Mouse (Mus musculus): Measurements from ENCODE around the gene Asb6.

The Asb6 gene

DNA sequence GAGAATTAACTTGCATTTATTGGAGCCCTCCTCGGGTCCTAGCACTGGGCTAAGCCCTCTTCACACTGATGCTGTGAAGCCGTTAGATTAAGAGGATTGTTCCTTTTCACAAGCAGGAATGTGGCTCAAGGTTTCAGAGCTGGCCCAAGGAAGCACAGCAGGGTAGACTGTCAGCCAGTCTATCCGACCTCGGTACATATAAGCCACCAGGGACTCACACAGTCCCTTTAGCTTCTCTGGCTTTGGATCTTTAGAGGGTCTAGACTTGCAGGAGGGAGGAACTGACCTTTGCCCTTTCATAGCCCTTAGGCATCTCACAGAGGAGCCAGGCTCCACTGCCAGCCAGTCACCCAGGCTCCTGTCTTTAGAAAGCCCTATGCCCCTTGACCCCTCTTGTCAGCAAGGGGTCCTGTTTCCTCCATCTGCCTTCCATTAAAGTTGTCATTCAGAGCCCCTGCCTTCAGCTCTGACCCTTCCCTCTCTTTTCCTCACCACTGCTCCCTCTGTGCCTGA, at the start of gene Asb6:
Gene Asb6, minus strand, starts transcription at position 51 of the 513 bp plus-strand sequence.
- no peak for DNase-seq (ENCODE audit: low read depth in 1 of 2, low spot score in 2 of 2)

DNA sequence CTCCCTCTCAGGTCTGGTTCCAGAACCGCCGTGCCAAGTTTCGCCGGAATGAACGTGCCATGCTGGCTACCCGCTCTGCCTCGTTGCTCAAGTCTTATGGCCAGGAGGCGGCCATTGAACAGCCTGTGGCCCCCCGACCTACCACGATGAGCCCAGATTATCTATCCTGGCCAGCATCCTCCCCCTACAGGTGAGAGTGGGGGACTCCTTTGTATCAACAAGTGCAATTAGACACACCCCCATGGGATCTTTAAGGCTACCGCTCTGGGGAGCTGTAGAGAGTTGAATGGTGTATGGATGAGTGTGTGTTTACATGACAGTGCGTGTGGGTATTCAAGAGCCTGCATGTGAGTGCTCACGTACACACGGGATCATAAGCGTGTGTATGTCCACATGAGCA, 49.3 kb upstream of the Asb6 start:
- DNase-seq (ENCODE audit: low read depth in 1 of 2, low spot score in 2 of 2) = no peak

DNA sequence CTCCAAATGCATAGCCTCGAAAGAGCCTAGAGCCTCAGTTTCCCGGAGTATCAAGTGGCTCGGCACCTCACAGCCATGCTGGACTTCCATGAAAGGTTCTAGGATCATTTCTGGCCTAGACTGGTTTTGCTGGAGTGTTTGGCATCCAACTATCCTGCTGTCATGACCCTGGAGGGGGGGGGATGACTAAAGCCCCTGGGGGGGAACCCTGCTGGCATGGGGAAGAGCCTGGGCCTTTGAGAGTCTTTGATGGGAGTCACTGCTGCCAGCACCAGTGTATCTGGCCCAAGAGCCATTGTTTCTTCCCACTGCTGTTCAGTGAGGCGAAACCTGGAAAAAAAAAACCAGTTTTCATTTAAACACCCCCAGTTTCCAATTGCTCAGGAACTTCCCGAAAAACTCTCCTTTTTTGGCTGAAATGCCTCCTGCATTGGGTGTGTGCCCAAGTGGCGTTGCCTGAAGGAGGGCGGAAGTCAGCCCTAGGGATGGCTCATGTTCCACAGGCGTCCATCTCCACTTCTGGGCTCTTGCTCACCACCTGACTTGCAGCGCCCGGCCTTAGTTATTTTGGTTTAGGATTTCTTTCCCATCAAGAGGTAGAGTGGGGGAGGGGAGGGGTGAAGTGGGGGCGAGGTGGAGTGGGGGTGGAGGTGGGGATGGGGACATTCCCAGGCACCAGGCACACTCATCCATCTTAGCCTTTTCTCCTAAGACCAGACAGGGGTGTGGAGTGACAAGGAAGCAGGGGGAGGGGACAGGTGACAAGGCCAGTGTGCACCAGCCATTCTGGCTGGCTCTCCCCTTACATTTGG, 45.7 kb upstream of the Asb6 start:
- DNase-seq (ENCODE audit: low read depth in 1 of 2, low spot score in 2 of 2) = no peak

DNA sequence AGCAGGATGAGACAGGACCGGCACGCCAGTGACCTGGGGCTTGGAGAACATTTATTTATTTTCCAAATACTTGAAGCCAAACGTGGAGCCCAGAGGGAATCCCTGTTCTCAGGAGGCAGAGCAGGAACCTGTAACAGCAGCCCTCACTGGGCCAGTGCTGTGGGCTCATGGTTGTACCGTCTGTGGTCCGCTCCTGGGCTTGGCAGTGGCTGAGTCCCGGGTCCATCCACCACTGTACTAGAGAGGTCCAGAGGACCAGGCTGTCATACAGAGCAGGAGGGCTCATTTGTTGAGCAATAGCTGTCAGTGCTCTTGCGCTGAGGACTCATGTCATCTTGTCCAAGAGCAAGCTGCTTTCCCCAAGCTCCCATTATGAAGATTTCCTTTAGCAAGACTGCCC, 45.0 kb upstream of the Asb6 start:
- DNase-seq (ENCODE audit: low read depth in 1 of 2, low spot score in 2 of 2) = no peak

DNA sequence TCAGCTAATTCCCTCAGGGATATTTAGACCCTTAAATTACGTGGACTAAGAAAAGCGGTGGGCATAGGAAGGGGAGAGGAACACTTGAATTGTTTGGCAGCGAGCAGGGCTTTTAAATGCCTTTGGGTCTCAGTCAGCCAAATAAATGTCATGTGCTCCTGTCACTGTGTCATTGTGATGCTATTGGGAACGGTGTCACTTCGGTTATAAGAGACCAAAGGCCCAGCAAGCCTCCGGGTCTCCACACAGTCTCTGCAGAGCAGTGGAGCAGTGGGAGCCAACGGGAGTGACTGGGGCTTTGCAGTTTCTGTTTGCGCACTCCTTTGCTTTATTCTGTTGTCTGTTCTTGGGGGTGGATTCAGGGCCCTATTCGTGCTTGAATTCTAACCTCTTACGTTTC, 44.3 kb upstream of the Asb6 start:
- no peak for DNase-seq (ENCODE audit: low read depth in 1 of 2, low spot score in 2 of 2)

DNA sequence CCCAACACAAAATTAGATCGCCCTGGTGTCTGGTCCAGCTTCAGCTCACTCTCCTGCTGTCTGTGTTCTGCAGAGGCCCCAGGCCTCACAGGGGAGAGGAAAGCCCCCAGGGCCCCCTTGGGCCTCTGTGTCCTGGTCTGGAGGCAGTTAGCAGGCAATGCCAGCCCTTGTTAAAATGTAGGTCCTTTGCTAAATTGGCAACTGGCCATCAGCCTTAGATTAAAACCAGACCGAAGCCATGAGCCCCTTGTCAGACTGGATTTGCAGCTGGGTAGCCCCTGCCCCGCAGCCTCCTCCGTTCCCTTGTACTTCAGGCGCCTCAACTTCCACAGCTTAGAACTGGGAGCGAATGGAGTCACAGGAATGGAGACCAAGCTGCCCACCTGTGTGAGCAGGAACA, 42.5 kb upstream of the Asb6 start:
- no peak for DNase-seq (ENCODE audit: low read depth in 1 of 2, low spot score in 2 of 2)

DNA sequence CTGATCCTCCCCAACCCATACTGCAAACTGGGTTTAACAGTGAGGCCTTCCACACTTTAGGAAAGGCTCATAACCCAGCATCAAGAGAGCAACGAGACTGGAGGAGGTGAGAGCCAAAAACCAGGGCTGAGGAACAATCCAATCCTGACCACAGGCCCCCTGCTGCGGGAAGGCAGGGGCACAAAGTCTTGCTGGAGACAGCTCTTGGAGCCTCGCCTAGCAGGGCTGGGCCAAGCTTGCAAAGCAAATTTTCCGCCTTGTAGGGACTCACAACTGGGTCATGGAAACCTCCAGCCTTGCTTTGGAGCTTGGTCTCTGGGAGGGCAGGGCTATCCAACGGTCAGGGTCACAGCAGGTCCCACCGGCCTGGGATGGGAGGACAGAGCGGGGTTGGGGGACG, 40.7 kb upstream of the Asb6 start:
- DNase-seq (ENCODE audit: low read depth in 1 of 2, low spot score in 2 of 2) = no peak

DNA sequence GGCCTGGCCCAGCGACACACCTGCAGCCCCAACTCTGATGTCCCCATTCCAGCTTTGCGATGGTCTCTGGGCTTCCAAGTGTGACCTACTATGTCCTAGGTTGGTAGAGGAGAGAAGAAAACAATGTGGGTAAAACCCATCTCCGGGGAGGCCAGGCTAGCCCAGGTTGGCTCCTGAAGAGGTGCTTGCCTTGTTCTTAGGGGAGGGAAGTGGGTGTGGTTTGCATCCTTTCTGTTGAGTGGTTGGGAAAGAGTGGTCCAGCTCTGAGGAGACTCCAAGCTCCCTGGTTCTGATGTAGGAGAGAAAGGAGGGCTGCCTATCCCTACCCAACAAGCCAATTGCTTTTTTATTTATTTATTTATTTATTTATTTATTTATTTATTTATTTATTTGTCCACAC, 35.3 kb upstream of the Asb6 start:
- DNase-seq (ENCODE audit: low read depth in 1 of 2, low spot score in 2 of 2) = no peak

DNA sequence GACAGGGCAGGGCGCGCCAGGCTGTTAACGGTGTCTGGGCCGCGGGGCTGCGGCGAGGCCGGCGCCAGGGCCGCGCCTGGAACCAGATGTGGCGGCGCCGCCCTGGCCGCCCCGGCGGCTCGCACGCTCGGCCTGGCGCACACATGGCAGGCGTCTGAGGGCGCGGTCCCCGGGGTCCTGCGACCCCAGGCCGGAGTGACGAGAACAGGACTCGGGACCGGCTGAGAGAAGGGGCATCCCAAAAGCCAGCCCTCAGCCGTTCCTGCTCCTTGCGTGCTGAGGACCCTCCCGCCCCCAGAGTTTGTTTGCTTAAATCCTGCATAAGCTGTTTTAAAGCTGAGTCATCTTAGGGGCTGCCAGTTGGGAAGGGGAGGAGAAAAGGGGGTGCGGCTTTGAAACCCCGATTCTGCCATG, 34.8 kb upstream of the Asb6 start:
- DNase-seq (ENCODE audit: low read depth in 1 of 2, low spot score in 2 of 2) = no peak

DNA sequence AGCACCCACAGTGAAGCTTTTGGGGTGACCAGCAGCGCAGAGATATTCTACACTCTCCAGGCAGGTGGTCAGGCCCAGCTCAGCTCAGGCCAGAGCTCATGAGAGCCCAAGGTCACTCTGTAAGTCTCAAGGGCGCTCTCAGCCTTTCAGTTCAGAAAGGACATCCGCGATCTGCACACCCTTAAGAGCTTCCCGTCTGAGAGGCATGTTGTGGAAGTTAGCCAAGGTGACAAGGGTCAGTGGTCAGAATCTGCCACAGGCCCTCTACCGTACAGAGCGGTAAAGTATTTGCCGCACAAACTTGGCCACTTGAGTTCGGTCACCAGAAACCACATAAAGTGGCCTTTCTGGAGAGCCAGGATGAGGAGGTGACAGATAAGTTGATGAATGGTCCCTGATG, 33.4 kb upstream of the Asb6 start:
- no peak for DNase-seq (ENCODE audit: low read depth in 1 of 2, low spot score in 2 of 2)

DNA sequence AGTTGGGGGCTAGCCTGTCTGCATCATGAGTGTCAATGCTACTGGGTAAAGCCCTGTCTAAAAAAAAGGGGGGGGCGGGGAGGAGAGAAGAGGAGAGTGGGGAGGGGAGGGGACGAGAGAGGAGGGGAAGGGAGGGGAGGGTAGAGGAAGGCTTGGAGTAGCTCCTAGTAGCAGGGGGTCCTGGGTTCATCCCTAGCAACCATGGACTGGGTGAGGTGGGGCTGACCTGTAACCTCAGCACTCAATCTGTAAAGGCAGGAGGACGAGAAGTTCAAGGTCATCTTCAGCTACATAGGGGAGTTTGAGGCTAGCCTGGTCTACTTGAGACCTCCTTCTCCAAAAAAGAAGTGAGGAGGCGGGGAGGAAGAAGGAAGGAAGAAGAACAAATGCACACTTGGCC, 31.9 kb upstream of the Asb6 start:
- DNase-seq (ENCODE audit: low read depth in 1 of 2, low spot score in 2 of 2) = no peak

DNA sequence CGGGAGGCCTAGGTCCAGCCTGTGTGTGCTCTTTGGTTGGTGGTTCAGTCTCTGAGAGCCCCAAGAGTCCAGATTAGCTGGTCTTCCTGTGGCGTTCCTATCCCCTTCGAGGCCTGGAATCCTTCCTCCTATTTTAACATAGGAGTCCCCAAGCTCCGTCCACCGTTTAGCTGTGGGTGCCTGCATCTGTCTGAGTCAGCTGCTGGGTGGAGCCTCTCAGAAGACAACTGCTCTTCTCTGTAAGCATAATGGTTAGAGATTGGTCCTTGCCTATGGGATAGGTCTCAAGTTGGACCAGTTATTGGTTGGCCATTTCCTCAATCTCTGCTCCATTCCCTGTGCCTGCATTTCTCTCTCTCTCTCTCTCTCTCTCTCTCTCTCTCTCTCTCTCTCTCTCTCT, 29.6 kb upstream of the Asb6 start:
- no peak for DNase-seq (ENCODE audit: low read depth in 1 of 2, low spot score in 2 of 2)

DNA sequence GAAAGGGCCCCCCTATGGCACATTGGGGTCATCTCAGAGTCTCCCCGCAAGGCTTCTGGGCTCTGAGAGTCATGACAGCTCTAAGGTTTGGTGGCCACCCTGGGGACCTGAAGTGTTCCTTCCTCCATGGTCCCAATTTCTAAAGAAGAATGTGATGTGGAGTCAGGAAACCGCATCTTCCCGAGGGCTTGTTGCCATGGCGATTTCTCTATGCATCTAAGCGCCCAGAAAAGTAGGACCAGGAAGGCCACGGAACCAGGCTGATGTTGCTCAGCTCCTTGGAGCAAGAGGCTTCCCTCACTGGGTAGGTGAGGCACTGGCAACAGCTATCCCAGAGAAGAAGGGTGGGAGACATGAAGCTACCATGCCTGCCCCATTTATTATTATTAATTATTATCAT, 26.9 kb upstream of the Asb6 start:
- DNase-seq (ENCODE audit: low read depth in 1 of 2, low spot score in 2 of 2) = no peak

DNA sequence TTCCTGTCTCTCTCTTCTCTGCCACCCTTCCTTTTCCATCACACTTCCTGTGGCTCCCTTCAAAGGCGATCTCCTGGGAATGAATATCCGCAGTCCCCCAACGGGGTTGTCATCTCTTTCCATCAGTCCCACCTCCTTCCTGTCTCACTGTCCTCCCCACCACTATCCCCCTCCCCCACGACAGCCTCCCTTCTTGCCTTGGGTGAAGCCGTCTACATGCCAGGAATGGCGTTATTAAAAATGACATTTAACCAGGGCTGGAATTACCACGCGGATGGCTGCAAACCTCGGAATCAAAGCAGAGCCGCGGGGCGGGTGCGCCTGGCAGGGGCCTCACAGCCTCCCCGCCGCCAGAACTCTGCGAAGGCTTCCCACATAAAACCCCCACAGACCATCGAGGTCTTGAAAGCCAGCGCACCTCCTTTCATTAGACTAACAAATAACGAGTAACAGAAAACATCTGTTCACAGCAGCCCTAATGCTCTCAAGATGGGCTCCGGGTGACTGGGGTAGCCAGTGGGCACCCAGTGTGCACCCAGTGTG, 22.7 kb upstream of the Asb6 start:
- DNase-seq (ENCODE audit: low read depth in 1 of 2, low spot score in 2 of 2) = no peak

DNA sequence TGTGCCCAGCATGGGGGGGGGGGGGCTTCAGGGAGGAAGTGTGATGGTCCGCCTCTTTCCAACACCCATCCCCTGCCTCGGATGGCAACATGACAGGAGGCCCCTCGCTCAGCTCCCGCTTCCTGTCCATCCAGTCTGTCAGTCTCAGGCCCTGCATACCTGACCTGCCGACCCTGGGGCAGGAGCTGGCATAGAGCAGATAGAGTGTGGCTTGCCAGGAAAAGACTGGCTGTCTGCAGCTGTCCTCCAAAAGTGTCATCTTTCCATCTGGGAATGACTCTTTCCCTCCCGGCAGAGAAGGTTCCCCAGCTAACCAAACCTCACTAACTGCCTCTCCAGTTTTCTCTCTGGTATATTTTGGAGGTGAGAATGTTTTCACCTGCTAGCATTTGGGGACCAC, 20.4 kb upstream of the Asb6 start:
- no peak for DNase-seq (ENCODE audit: low read depth in 1 of 2, low spot score in 2 of 2)

DNA sequence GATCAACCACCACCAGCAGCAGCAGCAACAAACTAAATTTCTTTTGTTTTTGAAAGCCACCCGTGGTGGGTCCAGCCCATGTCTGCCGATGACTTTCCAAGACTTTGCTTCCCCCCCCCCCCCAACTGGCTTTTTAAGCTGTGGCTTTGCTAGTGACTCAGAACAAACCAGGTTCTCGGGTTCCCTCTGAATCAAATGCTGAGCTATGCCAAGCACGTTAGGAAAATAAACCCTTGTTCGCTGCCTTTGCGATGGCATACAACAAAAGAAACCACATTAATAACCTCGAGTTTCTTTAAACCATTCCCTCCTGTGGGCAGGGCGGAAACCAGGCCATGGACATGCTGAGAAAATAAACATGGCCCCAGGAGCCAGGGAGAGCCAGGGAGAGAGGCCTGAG, 18.1 kb upstream of the Asb6 start:
- no peak for DNase-seq (ENCODE audit: low read depth in 1 of 2, low spot score in 2 of 2)

DNA sequence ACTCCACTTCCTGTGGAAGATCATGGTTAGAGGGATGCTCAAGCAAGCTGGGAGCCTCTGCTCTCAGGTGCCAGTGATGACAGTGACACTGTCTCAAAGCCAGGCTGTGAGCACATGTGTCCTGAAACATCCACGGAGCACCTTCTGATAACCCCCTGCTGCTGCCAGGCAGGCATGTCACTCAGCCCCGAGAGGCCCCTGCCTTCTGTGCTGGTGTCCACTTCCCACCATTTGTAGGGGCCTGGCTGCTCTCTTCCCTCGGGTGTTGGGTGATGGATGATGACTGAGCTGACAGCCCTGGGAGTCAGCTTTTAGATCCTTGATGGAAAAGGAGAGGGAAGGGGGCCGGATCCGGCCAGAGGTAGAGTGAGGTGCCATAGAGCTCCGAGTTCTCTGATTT, 16.6 kb upstream of the Asb6 start:
- DNase-seq (ENCODE audit: low read depth in 1 of 2, low spot score in 2 of 2) = no peak

DNA sequence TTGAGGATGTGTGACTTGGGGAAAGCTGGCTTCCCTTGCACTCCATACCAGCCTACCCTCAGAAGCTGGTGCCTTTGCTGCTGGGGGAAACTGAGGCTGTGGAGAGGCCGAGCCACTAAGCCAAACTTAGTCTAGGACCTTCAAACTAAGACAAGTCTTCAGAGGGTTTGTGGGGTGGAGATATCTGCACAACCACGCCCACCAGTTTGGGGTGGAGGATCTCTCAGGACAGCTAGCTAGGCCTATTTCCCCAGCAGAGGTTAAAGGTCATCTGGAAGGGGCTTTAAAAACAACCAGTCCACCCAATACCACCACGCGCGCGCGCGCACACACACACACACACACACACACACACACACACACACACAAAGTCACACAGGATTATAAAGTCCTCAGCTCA, 16.1 kb upstream of the Asb6 start:
- no peak for DNase-seq (ENCODE audit: low read depth in 1 of 2, low spot score in 2 of 2)

DNA sequence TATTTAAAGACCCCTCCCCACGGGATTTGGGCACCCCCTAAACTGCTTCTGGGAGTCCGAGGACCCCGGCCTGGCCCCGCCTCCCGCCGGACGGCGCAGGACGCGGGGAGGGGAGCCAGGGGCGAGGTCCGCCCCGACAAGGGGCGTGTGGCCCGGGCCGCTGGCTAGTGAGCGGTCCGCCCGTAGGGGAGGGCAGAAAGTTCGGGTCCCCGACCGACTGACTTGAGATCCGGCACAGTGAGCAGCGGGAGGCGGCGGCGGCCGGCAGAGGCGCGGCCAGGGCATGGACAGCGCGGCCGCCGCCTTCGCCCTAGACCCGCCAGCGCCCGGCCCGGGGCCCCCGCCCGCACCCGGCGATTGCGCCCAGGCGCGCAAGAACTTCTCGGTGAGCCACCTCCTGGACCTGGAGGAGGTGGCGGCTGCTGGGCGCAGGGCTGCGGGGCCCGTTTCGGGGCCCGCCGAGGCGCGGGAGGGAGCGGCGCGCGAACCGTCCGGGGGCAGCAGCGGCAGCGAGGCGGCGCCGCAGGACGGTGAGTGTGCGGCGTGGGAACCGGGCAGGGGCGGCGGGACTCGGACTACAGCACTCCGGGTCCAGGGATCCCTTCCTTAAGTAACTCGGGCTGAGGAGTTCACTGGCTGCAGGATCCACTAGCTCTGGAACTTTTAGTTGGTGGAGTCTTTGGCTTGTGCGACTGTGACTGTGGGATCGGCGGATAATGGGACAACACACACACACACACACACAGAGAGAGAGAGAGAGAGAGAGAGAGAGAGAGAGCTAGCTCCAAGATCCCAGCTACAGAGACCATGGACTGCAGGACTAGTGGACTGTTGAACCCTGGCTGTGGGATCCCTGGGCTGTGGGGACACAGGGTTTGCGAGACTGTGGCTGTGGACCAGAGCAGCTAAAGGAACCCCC, 15.3 kb upstream of the Asb6 start:
- no peak for DNase-seq (ENCODE audit: low read depth in 1 of 2, low spot score in 2 of 2)

DNA sequence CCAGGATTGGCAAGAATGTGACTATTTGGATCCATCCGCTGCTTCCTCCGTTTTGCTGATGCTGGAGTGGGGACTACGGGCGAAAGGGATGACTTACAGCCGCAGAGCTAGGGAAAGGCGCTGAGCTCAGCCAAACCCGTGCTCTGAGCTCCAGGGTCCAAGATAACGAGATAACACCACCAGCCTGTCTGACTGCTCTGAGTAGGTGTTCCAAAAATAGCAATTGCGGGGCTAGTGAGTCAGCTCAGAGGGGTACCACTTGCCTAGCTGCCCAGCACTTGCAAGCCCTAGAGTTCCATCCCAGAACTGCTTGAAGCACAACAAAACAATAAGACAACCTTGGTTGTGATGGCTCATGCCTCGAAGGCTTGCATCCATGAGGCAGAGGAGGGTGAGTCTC, 12.5 kb upstream of the Asb6 start:
- DNase-seq (ENCODE audit: low read depth in 1 of 2, low spot score in 2 of 2) = no peak

DNA sequence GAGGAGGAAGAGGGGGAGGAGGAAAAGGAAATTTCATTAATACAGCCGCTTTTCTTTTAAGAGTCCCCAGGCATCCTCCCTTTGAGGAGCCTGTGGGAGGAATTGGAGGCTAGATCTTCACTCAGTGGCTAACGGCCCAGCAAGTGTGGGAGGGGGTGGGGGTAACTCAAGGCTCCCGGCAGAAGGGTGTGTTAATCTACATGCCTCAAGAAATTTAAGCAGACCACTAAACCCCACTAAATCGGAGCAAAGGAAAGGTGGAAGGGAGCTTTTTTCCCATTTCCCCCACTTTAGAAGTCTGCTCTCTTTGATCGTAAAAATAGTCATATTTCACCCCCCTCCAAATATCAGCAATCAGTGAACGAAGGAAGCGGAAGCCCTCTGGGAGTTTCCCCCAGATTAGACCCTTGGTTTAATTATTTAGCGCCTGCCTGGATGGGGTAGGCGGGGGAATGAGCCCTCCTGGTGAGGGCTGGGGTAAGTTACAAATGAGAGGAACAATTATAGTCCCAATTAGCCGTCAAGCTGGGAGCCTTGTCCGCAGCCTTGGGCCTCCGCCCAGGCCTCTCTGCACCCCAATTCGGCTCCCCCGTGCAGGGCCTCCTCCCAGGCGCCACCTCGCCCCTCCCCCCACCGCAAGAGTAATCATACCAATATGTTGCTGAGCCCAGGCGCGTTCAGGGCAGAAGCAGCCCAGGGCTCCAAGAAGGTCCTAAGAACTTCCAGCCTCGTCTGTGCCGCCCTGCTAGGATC, 6.3 kb upstream of the Asb6 start:
- no peak for DNase-seq (ENCODE audit: low read depth in 1 of 2, low spot score in 2 of 2)

Data from monocyte, adult 2 months (primary cell).